Mouse (Mus musculus) midbrain, embryonic 11.5 days (tissue): ENCODE results near the gene Sapcd1. TPM values are rescaled to one million over a fixed set of nuclear protein-coding genes. Genes with fewer than 3 reads are reported as not detected.
A peak's percentile ranks its signal among the peaks of the same experiment; 100 is the strongest.

Source experiments
- ATAC-seq: fragments of 200-750 bp; cut with Nextera tagmentation; 2 replicates; pipeline ENCODE4 v1.8.0; 2017; ENCODE audit warnings: moderate TSS enrichment, moderate library complexity; ENCODE audit not compliant: low FRiP score
- DNase-seq: peaks from one replicate; pipeline ENCODE4 v3.0.0; 2015; ENCODE audit warnings: low spot score; ENCODE audit errors: missing footprints
- H3K27ac ChIP-seq: fragments of 300-500 bp; sonication (generic); 2 replicates; pipeline ENCODE4 v1.5.1; 2014; ENCODE audit warnings: low read depth, low read length
- H3K27me3 ChIP-seq: fragments of 300-500 bp; sonication (generic); 2 replicates; pipeline ENCODE4 v1.6.1; 2014; ENCODE audit warnings: mild to moderate bottlenecking, low read length, moderate library complexity, mixed read lengths; ENCODE audit not compliant: control insufficient read depth, insufficient read depth
- H3K36me3 ChIP-seq: fragments of 300-500 bp; sonication (generic); 2 replicates; pipeline ENCODE4 v1.6.1; 2014; ENCODE audit warnings: mild to moderate bottlenecking, low read length, moderate library complexity, mixed read lengths; ENCODE audit not compliant: control insufficient read depth, insufficient read depth
- H3K4me1 ChIP-seq: fragments of 300-500 bp; sonication (generic); 2 replicates; pipeline ENCODE4 v1.6.1; 2014; ENCODE audit warnings: low read length; ENCODE audit not compliant: control insufficient read depth, insufficient read depth
- H3K4me2 ChIP-seq: fragments of 300-500 bp; sonication (generic); 2 replicates; pipeline ENCODE4 v1.6.1; 2014; ENCODE audit warnings: mild to moderate bottlenecking, moderate library complexity
- H3K4me3 ChIP-seq: fragments of 300-500 bp; sonication (generic); 2 replicates; pipeline ENCODE4 v1.5.1; 2014; ENCODE audit warnings: low read depth, low read length
- H3K9ac ChIP-seq: fragments of 300-500 bp; sonication (generic); 2 replicates; pipeline ENCODE4 v1.6.1; 2014; ENCODE audit warnings: low read length
- H3K9me3 ChIP-seq: fragments of 300-500 bp; sonication (generic); 2 replicates; pipeline ENCODE4 v1.6.1; 2016; ENCODE audit warnings: low read length; ENCODE audit not compliant: control insufficient read depth
- WGBS: fragments of 180-500 bp; shearing (Covaris S2); extraction: QIAGEN DNeasy Blood & Tissue Kit; methylation state at CpG from one replicate; pipeline ENCODE4 v1.1.7; 2014; 5-methylcytosine and 5-hydroxymethylcytosine counted together
- polyA plus RNA-seq: library from polyadenylated mRNA; unstranded; fragments of >200 nt; fragmentation: Nextera tagmentation; extraction: Ambion mirVana; gene quantifications from 2 replicates; pipeline ENCODE4 v1.2.1, GENCODE M21; 2014

The Sapcd1 gene
- polyA plus RNA-seq, 1 experiment from 2014 or later = 7.3 TPM

DNA sequence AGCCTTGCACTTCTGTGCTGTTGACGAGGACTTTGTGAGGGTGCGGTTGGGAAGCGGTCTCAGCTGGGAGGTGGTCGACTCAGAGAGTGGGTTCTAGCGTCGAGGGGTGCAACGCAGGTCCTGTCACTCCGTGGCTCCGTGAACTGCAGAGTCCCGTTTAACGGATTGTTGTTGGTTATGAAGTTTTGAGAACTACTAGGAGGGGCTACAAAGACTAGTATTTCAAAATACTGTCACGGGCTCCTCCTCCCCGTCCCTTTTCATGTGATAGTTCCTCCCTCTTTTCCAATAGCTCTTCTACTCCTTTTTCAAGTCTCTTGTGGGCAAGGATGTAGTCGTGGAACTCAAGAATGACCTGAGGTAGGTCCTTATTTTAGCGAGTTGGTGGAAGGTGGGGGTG, 45.5 kb downstream of the Sapcd1 start:
- peaks cover 15% of the 10 kb centered on the region for H3K4me1 ChIP-seq
- no peaks in the 10 kb centered on the region for H3K9me3 ChIP-seq
- peak overlapping the region; percentile 95 for H3K9ac ChIP-seq
- peak overlapping the region; percentile 87 for H3K4me2 ChIP-seq
- under 1% methylated on average over 15 of the region's 15 CpGs for WGBS
- H3K36me3 ChIP-seq = peaks cover 8% of the 10 kb centered on the region; the same call in 1 of the 2 replicates
- peak overlapping the region; percentile 94 for H3K4me3 ChIP-seq
- no peaks in the 10 kb centered on the region for H3K27me3 ChIP-seq
- peak overlapping the region; percentile 90 for H3K27ac ChIP-seq
- DNase-seq (no peak), ATAC-seq (peak; percentile 36; the same call in 1 of the 2 replicates)

- under 1% methylated on average over 58 of the region's 58 CpGs for WGBS
- ATAC-seq = peak; percentile 96
- peak within 1 kb of the TSS; percentile 87 for H3K4me2 ChIP-seq
These were observed 46.1 kb downstream of the Sapcd1 start, which contains the start of gene Lsm2 for GRCm38 (mm10) chr17:34981690-34982180. Lsm2 (plus strand) TSS chr17:34981862.

DNA sequence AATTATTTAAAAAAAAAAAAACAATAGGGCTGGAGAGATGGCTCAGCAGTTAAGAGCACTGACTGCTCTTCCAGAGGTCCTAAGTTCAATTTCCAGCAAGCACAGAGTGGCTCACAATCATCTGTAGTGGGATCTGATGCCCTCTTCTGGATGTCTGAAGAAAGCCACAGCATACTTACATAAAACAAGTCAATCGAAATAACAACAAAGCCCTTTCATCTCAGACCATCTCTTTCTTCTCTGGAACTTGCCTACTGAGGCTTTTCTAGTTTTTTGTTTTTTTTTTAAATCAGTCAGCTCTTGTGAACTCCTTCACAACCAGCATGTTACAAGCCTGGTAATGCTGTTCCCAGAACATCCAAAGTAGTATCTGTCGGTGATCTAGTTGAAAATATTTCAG, 47.2 kb downstream of the Sapcd1 start:
- Histone ChIP-seq H3K36me3 (peaks cover under 1% of the 10 kb centered on the region; the same call in 1 of the 2 replicates), H3K9ac (peak overlapping the region; percentile 95), H3K27me3 (no peaks in the 10 kb centered on the region), H3K9me3 (no peaks in the 10 kb centered on the region), H3K4me1 (peaks cover 15% of the 10 kb centered on the region), H3K27ac (no peak overlapping the region; the same call in 1 of the 2 replicates), H3K4me2 (peak overlapping the region; percentile 87), H3K4me3 (peak overlapping the region; percentile 94)
- ATAC-seq (no peak), DNase-seq (peak; percentile 87)
- 30% methylated on average over 2 of the region's 2 CpGs for WGBS

More at GRCm38 (mm10) chr17:34981690-34982180, 46.1 kb downstream of the Sapcd1 start, which contains the start of gene Lsm2:
- H3K9me3 ChIP-seq = no peaks in the 10 kb centered on the region
- H3K27ac ChIP-seq = peak within 1 kb of the TSS; percentile 90
- peak; percentile 99 for DNase-seq
- H3K4me1 ChIP-seq = peaks cover 15% of the 10 kb centered on the region
- peaks cover 8% of the 10 kb centered on the region; the same call in 1 of the 2 replicates for H3K36me3 ChIP-seq
- H3K27me3 ChIP-seq = no peaks in the 10 kb centered on the region
- peak within 1 kb of the TSS; percentile 95 for H3K9ac ChIP-seq
- peak within 1 kb of the TSS; percentile 94 for H3K4me3 ChIP-seq

- Histone ChIP-seq H3K9me3 (no peaks in the 10 kb centered on the region), H3K36me3 (no peaks in the 10 kb centered on the region), H3K9ac (no peak overlapping the region), H3K4me2 (no peak overlapping the region), H3K4me1 (peaks cover 15% of the 10 kb centered on the region), H3K4me3 (no peak overlapping the region), H3K27me3 (no peaks in the 10 kb centered on the region), H3K27ac (no peak overlapping the region)
- WGBS = 94% methylated on average over 4 of the region's 4 CpGs
- DNase-seq = no peak
- no peak for ATAC-seq
These were observed 48.2 kb downstream of the Sapcd1 start for GRCm38 (mm10) chr17:34979631-34980030.

DNA sequence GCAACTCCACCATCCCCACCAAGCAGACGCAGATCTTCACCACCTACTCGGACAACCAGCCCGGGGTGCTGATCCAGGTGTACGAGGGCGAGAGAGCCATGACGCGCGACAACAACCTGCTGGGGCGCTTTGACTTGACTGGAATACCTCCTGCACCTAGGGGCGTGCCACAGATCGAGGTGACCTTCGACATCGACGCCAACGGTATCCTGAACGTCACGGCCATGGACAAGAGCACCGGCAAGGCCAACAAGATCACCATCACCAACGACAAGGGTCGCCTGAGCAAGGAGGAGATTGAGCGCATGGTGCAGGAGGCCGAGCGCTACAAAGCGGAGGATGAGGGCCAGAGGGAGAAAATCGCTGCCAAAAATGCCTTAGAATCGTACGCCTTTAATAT, 49.6 kb downstream of the Sapcd1 start:
- H3K27ac ChIP-seq = no peak overlapping the region
- 88% methylated on average over 27 of the region's 27 CpGs for WGBS
- DNase-seq (no peak), ATAC-seq (no peak)
- H3K9ac ChIP-seq = no peak overlapping the region
- no peaks in the 10 kb centered on the region for H3K9me3 ChIP-seq
- no peak overlapping the region for H3K4me2 ChIP-seq
- H3K27me3 ChIP-seq = no peaks in the 10 kb centered on the region
- H3K4me1 ChIP-seq = peaks cover 15% of the 10 kb centered on the region
- H3K4me3 ChIP-seq = no peak overlapping the region
- H3K36me3 ChIP-seq = no peaks in the 10 kb centered on the region

DNA sequence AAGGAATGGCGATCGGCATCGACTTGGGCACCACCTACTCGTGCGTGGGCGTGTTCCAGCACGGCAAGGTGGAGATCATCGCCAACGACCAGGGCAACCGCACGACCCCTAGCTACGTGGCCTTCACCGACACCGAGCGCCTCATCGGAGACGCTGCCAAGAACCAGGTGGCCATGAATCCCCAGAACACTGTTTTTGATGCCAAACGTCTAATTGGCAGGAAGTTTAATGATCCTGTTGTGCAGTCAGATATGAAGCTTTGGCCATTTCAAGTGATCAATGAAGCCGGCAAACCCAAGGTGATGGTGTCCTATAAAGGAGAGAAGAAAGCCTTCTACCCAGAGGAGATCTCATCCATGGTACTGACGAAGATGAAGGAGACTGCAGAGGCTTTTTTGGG, 50.8 kb downstream of the Sapcd1 start:
- Histone ChIP-seq H3K27me3 (no peaks in the 10 kb centered on the region), H3K36me3 (no peaks in the 10 kb centered on the region), H3K9ac (no peak overlapping the region), H3K4me1 (peaks cover 10% of the 10 kb centered on the region), H3K27ac (no peak overlapping the region), H3K4me3 (no peak overlapping the region), H3K4me2 (no peak overlapping the region), H3K9me3 (no peaks in the 10 kb centered on the region)
- 95% methylated on average over 20 of the region's 20 CpGs for WGBS
- DNase-seq (no peak), ATAC-seq (no peak)

Other genes starting within 250 kb of the Sapcd1 start
- gene Cyp21a1, start 223.5 kb downstream of the Sapcd1 start, polyA plus RNA-seq = not detected in 2 replicates
- 20.2 and 21.5 TPM in 2 replicates for gene Stk19, start 191.1 kb downstream of the Sapcd1 start, polyA plus RNA-seq
- gene Dxo, start 191.0 kb downstream of the Sapcd1 start, polyA plus RNA-seq = 60.7 and 64.8 TPM in 2 replicates
- 30.7 and 36.2 TPM in 2 replicates for gene Skiv2l, start 177.8 kb downstream of the Sapcd1 start, polyA plus RNA-seq
- gene Nelfe, start 177.6 kb downstream of the Sapcd1 start, polyA plus RNA-seq = 117 and 125 TPM in 2 replicates
- 1.6 and 1.9 TPM in 2 replicates for gene Cfb, start 165.5 kb downstream of the Sapcd1 start, polyA plus RNA-seq
- 2.5 and 2.9 TPM in 2 replicates for gene Zbtb12, start 148.5 kb downstream of the Sapcd1 start, polyA plus RNA-seq
- 0.05 and 0.15 TPM in 2 replicates for gene Gm20547, start 146.0 kb downstream of the Sapcd1 start, polyA plus RNA-seq
- 0.83 and 1.5 TPM in 2 replicates for gene C2, start 129.8 kb downstream of the Sapcd1 start, polyA plus RNA-seq
- gene Ehmt2, start 129.5 kb downstream of the Sapcd1 start, polyA plus RNA-seq = 56.9 and 60.5 TPM in 2 replicates
- not detected in 2 replicates for gene Slc44a4, start 113.5 kb downstream of the Sapcd1 start, polyA plus RNA-seq
- gene Neu1, start 96.8 kb downstream of the Sapcd1 start, polyA plus RNA-seq = 11.0 and 12.3 TPM in 2 replicates
- 0.08 and 0.26 TPM in 2 replicates for gene Hspa1b, start 68.8 kb downstream of the Sapcd1 start, polyA plus RNA-seq
- gene Gm20481, start 58.1 kb downstream of the Sapcd1 start, polyA plus RNA-seq = not detected in 2 replicates
- 0.59 and 1.2 TPM in 2 replicates for gene Hspa1a, start 55.9 kb downstream of the Sapcd1 start, polyA plus RNA-seq
- gene Hspa1l, start 55.3 kb downstream of the Sapcd1 start, polyA plus RNA-seq = 1.4 and 2.0 TPM in 2 replicates
- gene Lsm2, start 46.2 kb downstream of the Sapcd1 start, polyA plus RNA-seq = 213 and 234 TPM in 2 replicates
- gene Vars, start 27.0 kb downstream of the Sapcd1 start, polyA plus RNA-seq = 76.1 and 81.2 TPM in 2 replicates
- gene Vwa7, start 11.4 kb downstream of the Sapcd1 start, polyA plus RNA-seq = 0.07 TPM in 1 of 2 replicates, not detected in the other
- gene Msh5, start 18.7 kb upstream of the Sapcd1 start, polyA plus RNA-seq = 5.0 and 5.2 TPM in 2 replicates
- gene Clic1, start 21.9 kb upstream of the Sapcd1 start, polyA plus RNA-seq = 73.8 and 83.9 TPM in 2 replicates
- 614 and 653 TPM in 2 replicates for gene Ddah2, start 31.0 kb upstream of the Sapcd1 start, polyA plus RNA-seq
- not detected in 2 replicates for gene Ly6g6c, start 37.4 kb upstream of the Sapcd1 start, polyA plus RNA-seq
- 0.76 and 0.89 TPM in 2 replicates for gene Mpig6b, start 38.2 kb upstream of the Sapcd1 start, polyA plus RNA-seq
- gene Ly6g6e, start 48.9 kb upstream of the Sapcd1 start, polyA plus RNA-seq = not detected in 2 replicates
- gene Ly6g6d, start 50.0 kb upstream of the Sapcd1 start, polyA plus RNA-seq = 0.97 and 1.5 TPM in 2 replicates
- gene Ly6g6f, start 57.6 kb upstream of the Sapcd1 start, polyA plus RNA-seq = 0.28 and 0.74 TPM in 2 replicates
- 40.5 and 45.2 TPM in 2 replicates for gene Abhd16a, start 61.2 kb upstream of the Sapcd1 start, polyA plus RNA-seq
- not detected in 2 replicates for gene Ly6g5c, start 80.3 kb upstream of the Sapcd1 start, polyA plus RNA-seq
- gene Ly6g5b, start 87.4 kb upstream of the Sapcd1 start, polyA plus RNA-seq = 0.86 and 1.2 TPM in 2 replicates
- gene Gpank1, start 93.4 kb upstream of the Sapcd1 start, polyA plus RNA-seq = 24.4 and 26.3 TPM in 2 replicates
- gene Csnk2b, start 94.0 kb upstream of the Sapcd1 start, polyA plus RNA-seq = 293 and 299 TPM in 2 replicates
- 7.1 and 8.1 TPM in 2 replicates for gene D17H6S53E, start 98.4 kb upstream of the Sapcd1 start, polyA plus RNA-seq
- 0.37 and 0.45 TPM in 2 replicates for gene Apom, start 104.0 kb upstream of the Sapcd1 start, polyA plus RNA-seq
- gene Bag6, start 107.2 kb upstream of the Sapcd1 start, polyA plus RNA-seq = 96.0 and 104 TPM in 2 replicates
- 138 and 153 TPM in 2 replicates for gene Prrc2a, start 136.9 kb upstream of the Sapcd1 start, polyA plus RNA-seq
- 7.8 and 8.4 TPM in 2 replicates for gene Aif1, start 148.1 kb upstream of the Sapcd1 start, polyA plus RNA-seq
- 7.8 and 10.2 TPM in 2 replicates for gene Lst1, start 160.4 kb upstream of the Sapcd1 start, polyA plus RNA-seq
- gene Ltb, start 166.4 kb upstream of the Sapcd1 start, polyA plus RNA-seq = 0.41 TPM in 1 of 2 replicates, not detected in the other
- gene Tnf, start 174.0 kb upstream of the Sapcd1 start, polyA plus RNA-seq = 0.26 TPM in 1 of 2 replicates, not detected in the other
- gene Lta, start 177.3 kb upstream of the Sapcd1 start, polyA plus RNA-seq = not detected in 2 replicates
- gene Gm16181, start 192.8 kb upstream of the Sapcd1 start, polyA plus RNA-seq = not detected in 2 replicates
- 17.0 and 17.8 TPM in 2 replicates for gene Atp6v1g2, start 205.6 kb upstream of the Sapcd1 start, polyA plus RNA-seq
- gene Nfkbil1, start 207.8 kb upstream of the Sapcd1 start, polyA plus RNA-seq = 3.3 and 4.4 TPM in 2 replicates
- gene Ddx39b, start 213.7 kb upstream of the Sapcd1 start, polyA plus RNA-seq = 649 and 657 TPM in 2 replicates
- gene H2-D1, start 234.7 kb upstream of the Sapcd1 start, polyA plus RNA-seq = 42.2 and 45.9 TPM in 2 replicates